Mouse (Mus musculus): ENCODE results near the gene Cacnb1. TPM values are rescaled to one million over a fixed set of nuclear protein-coding genes. Genes with fewer than 3 reads are reported as not detected.

Gene Cacnb1
- polyA plus RNA-seq, 1 experiment from 2014 or later = 6.1 TPM

GRCm38 (mm10) chr11:97971232-97971631 lies 51.6 kb downstream of the Cacnb1 start:
- Histone ChIP-seq H3K4me2 (peak overlapping the region; percentile 32; the same call in 1 of the 2 replicates), H3K27me3 (replicated peaks) (peaks cover 29% of the 10 kb centered on the region), H3K36me3 (no peaks in the 10 kb centered on the region), H3K4me1 (replicated peaks) (peaks cover 11% of the 10 kb centered on the region), H3K27ac (ENCODE audit: poor library complexity, severe bottlenecking) (no peak overlapping the region), H3K9ac (no peak overlapping the region), H3K4me3 (no peak overlapping the region), H3K9me3 (replicated peaks) (no peaks in the 10 kb centered on the region)
- 16% methylated on average over 7 of the region's 7 CpGs for WGBS
- no peak for ATAC-seq (ENCODE audit: insufficient number of reproducible peaks, low FRiP score)

- no peak overlapping the region for H3K27ac ChIP-seq (ENCODE audit: poor library complexity, severe bottlenecking)
- H3K9ac ChIP-seq = no peak overlapping the region
- WGBS = 74% methylated on average over 7 of the region's 7 CpGs
- H3K4me2 ChIP-seq = peak overlapping the region; percentile 32; the same call in 1 of the 2 replicates
- no peak overlapping the region for H3K4me3 ChIP-seq
- H3K36me3 ChIP-seq = no peaks in the 10 kb centered on the region
- H3K4me1 ChIP-seq (replicated peaks) = peaks cover 11% of the 10 kb centered on the region
- ATAC-seq (ENCODE audit: insufficient number of reproducible peaks, low FRiP score) = no peak
- H3K9me3 ChIP-seq (replicated peaks) = no peaks in the 10 kb centered on the region
- H3K27me3 ChIP-seq (replicated peaks) = peaks cover 29% of the 10 kb centered on the region
These were observed 52.1 kb downstream of the Cacnb1 start for GRCm38 (mm10) chr11:97970771-97971170.

GRCm38 (mm10) chr11:97968385-97968784 lies 54.4 kb downstream of the Cacnb1 start:
- Histone ChIP-seq H3K4me3 (no peak overlapping the region), H3K36me3 (no peaks in the 10 kb centered on the region), H3K4me2 (no peak overlapping the region), H3K27ac (ENCODE audit: poor library complexity, severe bottlenecking) (no peak overlapping the region), H3K9ac (no peak overlapping the region), H3K4me1 (replicated peaks) (peaks cover 11% of the 10 kb centered on the region), H3K27me3 (replicated peaks) (peaks cover 40% of the 10 kb centered on the region), H3K9me3 (replicated peaks) (no peaks in the 10 kb centered on the region)
- ATAC-seq (ENCODE audit: insufficient number of reproducible peaks, low FRiP score) = no peak
- WGBS = 50% methylated on average over 5 of the region's 5 CpGs

- no peaks in the 10 kb centered on the region for H3K9me3 ChIP-seq (replicated peaks)
- peaks cover 11% of the 10 kb centered on the region for H3K4me1 ChIP-seq (replicated peaks)
- no peak overlapping the region for H3K9ac ChIP-seq
- H3K27ac ChIP-seq (ENCODE audit: poor library complexity, severe bottlenecking) = no peak overlapping the region
- H3K36me3 ChIP-seq = no peaks in the 10 kb centered on the region
- ATAC-seq (ENCODE audit: insufficient number of reproducible peaks, low FRiP score) = no peak
- 49% methylated on average over 2 of the region's 2 CpGs for WGBS
- H3K27me3 ChIP-seq (replicated peaks) = peaks cover 40% of the 10 kb centered on the region
- no peak overlapping the region for H3K4me2 ChIP-seq
- no peak overlapping the region for H3K4me3 ChIP-seq
These were observed 55.7 kb downstream of the Cacnb1 start for GRCm38 (mm10) chr11:97967114-97967513.

GRCm38 (mm10) chr11:97960907-97961306 lies 61.9 kb downstream of the Cacnb1 start:
- no peak overlapping the region for H3K4me3 ChIP-seq
- 75% methylated on average over 1 of the region's 1 CpGs for WGBS
- no peak overlapping the region for H3K27ac ChIP-seq (ENCODE audit: poor library complexity, severe bottlenecking)
- no peaks in the 10 kb centered on the region for H3K9me3 ChIP-seq (replicated peaks)
- no peak overlapping the region for H3K9ac ChIP-seq
- H3K4me2 ChIP-seq = no peak overlapping the region
- no peak for ATAC-seq (ENCODE audit: insufficient number of reproducible peaks, low FRiP score)
- H3K27me3 ChIP-seq (replicated peaks) = peaks cover 11% of the 10 kb centered on the region; the same call in 1 of the 2 replicates
- H3K36me3 ChIP-seq = no peaks in the 10 kb centered on the region
- H3K4me1 ChIP-seq (replicated peaks) = peaks cover 4% of the 10 kb centered on the region; the same call in 1 of the 2 replicates

GRCm38 (mm10) chr11:97959300-97959680 lies 63.5 kb downstream of the Cacnb1 start:
- Histone ChIP-seq H3K27ac (ENCODE audit: poor library complexity, severe bottlenecking) (no peak overlapping the region), H3K4me2 (no peak overlapping the region), H3K36me3 (no peaks in the 10 kb centered on the region), H3K9me3 (replicated peaks) (no peaks in the 10 kb centered on the region), H3K9ac (no peak overlapping the region), H3K27me3 (replicated peaks) (0 out of 2 replicates have a peak, but pooled peaks cover 3% of the 10 kb centered on the region), H3K4me1 (replicated peaks) (peaks cover 17% of the 10 kb centered on the region), H3K4me3 (no peak overlapping the region)
- ATAC-seq (ENCODE audit: insufficient number of reproducible peaks, low FRiP score) = no peak
- WGBS = 63% methylated on average over 5 of the region's 5 CpGs

GRCm38 (mm10) chr11:97958641-97959299 lies 64.1 kb downstream of the Cacnb1 start:
- Histone ChIP-seq H3K4me3 (no peak overlapping the region), H3K4me2 (no peak overlapping the region), H3K27ac (ENCODE audit: poor library complexity, severe bottlenecking) (no peak overlapping the region), H3K9me3 (replicated peaks) (no peaks in the 10 kb centered on the region), H3K36me3 (no peaks in the 10 kb centered on the region), H3K9ac (no peak overlapping the region), H3K27me3 (replicated peaks) (no peaks in the 10 kb centered on the region), H3K4me1 (replicated peaks) (peaks cover 22% of the 10 kb centered on the region)
- 69% methylated on average over 7 of the region's 7 CpGs for WGBS
- ATAC-seq (ENCODE audit: insufficient number of reproducible peaks, low FRiP score) = no peak

GRCm38 (mm10) chr11:97956905-97957560 lies 65.8 kb downstream of the Cacnb1 start:
- Histone ChIP-seq H3K36me3 (no peaks in the 10 kb centered on the region), H3K27me3 (replicated peaks) (no peaks in the 10 kb centered on the region), H3K4me3 (no peak overlapping the region), H3K27ac (ENCODE audit: poor library complexity, severe bottlenecking) (no peak overlapping the region), H3K9ac (no peak overlapping the region), H3K4me1 (replicated peaks) (peaks cover 25% of the 10 kb centered on the region), H3K4me2 (no peak overlapping the region), H3K9me3 (replicated peaks) (no peaks in the 10 kb centered on the region)
- WGBS = 67% methylated on average over 6 of the region's 6 CpGs
- ATAC-seq (ENCODE audit: insufficient number of reproducible peaks, low FRiP score) = no peak

- Histone ChIP-seq H3K4me1 (replicated peaks) (peaks cover 25% of the 10 kb centered on the region), H3K27me3 (replicated peaks) (0 out of 2 replicates have a peak, but pooled peaks cover 3% of the 10 kb centered on the region), H3K36me3 (no peaks in the 10 kb centered on the region), H3K4me3 (no peak overlapping the region), H3K4me2 (no peak overlapping the region), H3K27ac (ENCODE audit: poor library complexity, severe bottlenecking) (no peak overlapping the region), H3K9ac (no peak overlapping the region), H3K9me3 (replicated peaks) (no peaks in the 10 kb centered on the region)
- WGBS = 67% methylated on average over 4 of the region's 4 CpGs
- no peak for ATAC-seq (ENCODE audit: insufficient number of reproducible peaks, low FRiP score)
These were observed 66.9 kb downstream of the Cacnb1 start for GRCm38 (mm10) chr11:97955915-97956314.

GRCm38 (mm10) chr11:97955146-97955902 lies 67.5 kb downstream of the Cacnb1 start:
- H3K9me3 ChIP-seq (replicated peaks) = no peaks in the 10 kb centered on the region
- no peak overlapping the region for H3K9ac ChIP-seq
- H3K4me3 ChIP-seq = no peak overlapping the region
- WGBS = 74% methylated on average over 9 of the region's 9 CpGs
- no peak overlapping the region for H3K27ac ChIP-seq (ENCODE audit: poor library complexity, severe bottlenecking)
- H3K4me2 ChIP-seq = no peak overlapping the region
- no peaks in the 10 kb centered on the region for H3K36me3 ChIP-seq
- ATAC-seq (ENCODE audit: insufficient number of reproducible peaks, low FRiP score) = peak; percentile 11; the same call in 1 of the 2 replicates
- peaks cover 25% of the 10 kb centered on the region for H3K4me1 ChIP-seq (replicated peaks)
- 0 out of 2 replicates have a peak, but pooled peaks cover 5% of the 10 kb centered on the region for H3K27me3 ChIP-seq (replicated peaks)
